Mouse (Mus musculus): ENCODE results near the gene Dnaic1. TPM values are rescaled to one million over a fixed set of nuclear protein-coding genes. Genes with fewer than 3 reads are reported as not detected.

The Dnaic1 gene
- polyA plus RNA-seq (2014; fragmentation: Illumina TruSeq; extraction: RNeasy Lipid Tissue Mini Kit (QIAGEN cat#74804); ENCODE audit: low read depth, low replicate concordance) = not detected

DNA sequence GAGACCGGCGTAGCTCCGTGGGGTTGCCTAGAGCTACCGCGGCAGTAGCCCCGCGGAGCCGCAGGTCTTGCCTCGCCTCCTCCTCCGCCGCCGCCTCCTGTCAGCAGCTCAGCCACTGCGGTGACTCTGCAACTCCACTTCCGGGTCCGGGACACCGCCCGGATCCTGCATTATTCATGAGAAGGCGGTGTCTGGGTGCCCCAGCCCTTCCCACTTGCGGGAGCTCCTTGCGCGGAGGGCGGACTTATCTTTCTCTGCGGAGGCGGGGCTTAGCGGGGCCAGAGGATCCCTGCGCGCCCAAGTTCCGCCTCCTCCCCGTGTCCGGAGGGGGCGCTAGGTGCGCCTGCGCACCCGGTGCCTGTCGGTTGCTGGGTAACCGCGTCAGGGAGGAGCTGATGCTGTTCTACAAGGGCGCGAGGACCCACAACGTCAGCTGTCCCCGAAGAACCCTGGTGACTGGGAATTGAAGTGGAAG lies at the start of gene Dnaic1, which contains the start of gene Fam219a:
TSS of gene Dnaic1 (plus strand) at position 365 of the 475 bp plus-strand sequence.
TSS of gene Fam219a (minus strand) at position 128 of the 475 bp plus-strand sequence.

DNA sequence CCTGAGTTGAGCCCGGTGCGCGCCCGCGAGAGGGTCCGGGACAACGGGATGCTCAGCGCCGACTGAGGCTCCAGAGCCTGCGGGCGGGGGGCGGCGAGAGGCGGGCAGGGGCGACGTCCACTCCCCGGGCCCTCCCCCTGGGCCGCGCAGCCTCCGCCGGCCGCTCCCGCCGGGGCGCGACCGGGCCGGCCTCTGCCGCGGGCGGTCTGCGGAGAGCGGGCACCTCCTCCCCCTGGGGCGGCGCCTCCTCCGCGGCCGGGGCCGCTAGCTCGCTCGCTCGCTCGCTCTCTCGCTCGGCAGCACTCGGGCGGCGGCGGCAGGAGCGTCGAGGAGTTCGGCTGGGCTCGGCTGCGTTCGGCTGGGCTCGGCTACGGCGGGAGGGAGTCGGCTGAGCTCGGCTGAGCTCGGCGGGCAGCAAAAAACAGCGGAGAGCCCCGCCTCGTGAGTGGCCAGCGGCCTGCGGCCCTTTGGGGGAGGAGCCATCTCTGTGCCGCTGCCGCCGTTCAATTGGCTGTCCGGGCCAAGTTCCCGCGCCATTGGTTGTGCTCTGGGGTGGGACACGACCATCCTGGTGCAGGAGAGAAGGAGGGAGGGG lies 70.4 kb downstream of the Dnaic1 start, which contains the start of gene Enho:
TSS of gene Enho (minus strand) at position 412 of the 595 bp plus-strand sequence.

Other genes with a start within 250 kb of the Dnaic1 start
- 56.7 TPM for gene Ubap1, start 220.8 kb upstream of the Dnaic1 start, polyA plus RNA-seq (2014; fragmentation: Illumina TruSeq; extraction: RNeasy Lipid Tissue Mini Kit (QIAGEN cat#74804); ENCODE audit: low read depth, low replicate concordance)
- 3.0 TPM for gene Kif24, start 104.9 kb upstream of the Dnaic1 start, polyA plus RNA-seq (2014; fragmentation: Illumina TruSeq; extraction: RNeasy Lipid Tissue Mini Kit (QIAGEN cat#74804); ENCODE audit: low read depth, low replicate concordance)
- 19.7 TPM for gene Nudt2, start 104.6 kb upstream of the Dnaic1 start, polyA plus RNA-seq (2014; fragmentation: Illumina TruSeq; extraction: RNeasy Lipid Tissue Mini Kit (QIAGEN cat#74804); ENCODE audit: low read depth, low replicate concordance)
- 4.4 TPM for gene AI464131, start 66.7 kb upstream of the Dnaic1 start, polyA plus RNA-seq (2014; fragmentation: Illumina TruSeq; extraction: RNeasy Lipid Tissue Mini Kit (QIAGEN cat#74804); ENCODE audit: low read depth, low replicate concordance)
- not detected for gene 1110017D15Rik, start 52.4 kb upstream of the Dnaic1 start, polyA plus RNA-seq (2014; fragmentation: Illumina TruSeq; extraction: RNeasy Lipid Tissue Mini Kit (QIAGEN cat#74804); ENCODE audit: low read depth, low replicate concordance)
- gene Fam219a, start 237 bp upstream of the Dnaic1 start, polyA plus RNA-seq (2014; fragmentation: Illumina TruSeq; extraction: RNeasy Lipid Tissue Mini Kit (QIAGEN cat#74804); ENCODE audit: low read depth, low replicate concordance) = 1.6 TPM
- gene Enho, start 70.5 kb downstream of the Dnaic1 start, polyA plus RNA-seq (2014; fragmentation: Illumina TruSeq; extraction: RNeasy Lipid Tissue Mini Kit (QIAGEN cat#74804); ENCODE audit: low read depth, low replicate concordance) = not detected
- gene Cntfr, start 127.3 kb downstream of the Dnaic1 start, polyA plus RNA-seq (2014; fragmentation: Illumina TruSeq; extraction: RNeasy Lipid Tissue Mini Kit (QIAGEN cat#74804); ENCODE audit: low read depth, low replicate concordance) = not detected
- 12.3 TPM for gene Il11ra1, start 130.2 kb downstream of the Dnaic1 start, polyA plus RNA-seq (2014; fragmentation: Illumina TruSeq; extraction: RNeasy Lipid Tissue Mini Kit (QIAGEN cat#74804); ENCODE audit: low read depth, low replicate concordance)
- gene Rpp25l, start 143.8 kb downstream of the Dnaic1 start, polyA plus RNA-seq (2014; fragmentation: Illumina TruSeq; extraction: RNeasy Lipid Tissue Mini Kit (QIAGEN cat#74804); ENCODE audit: low read depth, low replicate concordance) = 0.57 TPM
- 38.7 TPM for gene Dctn3, start 153.4 kb downstream of the Dnaic1 start, polyA plus RNA-seq (2014; fragmentation: Illumina TruSeq; extraction: RNeasy Lipid Tissue Mini Kit (QIAGEN cat#74804); ENCODE audit: low read depth, low replicate concordance)
- gene Arid3c, start 161.4 kb downstream of the Dnaic1 start, polyA plus RNA-seq (2014; fragmentation: Illumina TruSeq; extraction: RNeasy Lipid Tissue Mini Kit (QIAGEN cat#74804); ENCODE audit: low read depth, low replicate concordance) = not detected
- 1.5 TPM for gene Galt, start 185.5 kb downstream of the Dnaic1 start, polyA plus RNA-seq (2014; fragmentation: Illumina TruSeq; extraction: RNeasy Lipid Tissue Mini Kit (QIAGEN cat#74804); ENCODE audit: low read depth, low replicate concordance)
- 46.4 TPM for gene Sigmar1, start 186.4 kb downstream of the Dnaic1 start, polyA plus RNA-seq (2014; fragmentation: Illumina TruSeq; extraction: RNeasy Lipid Tissue Mini Kit (QIAGEN cat#74804); ENCODE audit: low read depth, low replicate concordance)
- gene Ccl27a, start 204.5 kb downstream of the Dnaic1 start, polyA plus RNA-seq (2014; fragmentation: Illumina TruSeq; extraction: RNeasy Lipid Tissue Mini Kit (QIAGEN cat#74804); ENCODE audit: low read depth, low replicate concordance) = 7.8 TPM